Mouse (Mus musculus) lung, adult 2 months (tissue): ENCODE data around the gene Pla2g4e. TPM values are rescaled to one million over a fixed set of nuclear protein-coding genes. Genes with fewer than 3 reads are reported as not detected.

Experiments
- DNase-seq: peaks from one replicate; pipeline ENCODE4 v3.0.0; 2022
- H3K4me1 ChIP-seq: fragments of 200-500 bp; 2 replicates; pipeline ENCODE4 v1.6.1; 2011; ENCODE audit warnings: low read length; ENCODE audit not compliant: control insufficient read depth, insufficient read depth
- H3K4me3 ChIP-seq: fragments of 200-500 bp; replicated peaks from 2 replicates; pipeline ENCODE3; 2011; ENCODE audit warnings: low read depth, mild to moderate bottlenecking, control low read depth, low read length; ENCODE audit errors: extremely low read depth
- CTCF ChIP-seq: fragments of 200-500 bp; IDR thresholded peaks from 2 replicates; pipeline ENCODE4 v1.5.1; 2011; ENCODE audit warnings: mild to moderate bottlenecking, low read length, control low read depth; ENCODE audit not compliant: insufficient read depth
- POLR2A ChIP-seq: fragments of 200-500 bp; IDR thresholded peaks from 2 replicates; pipeline ENCODE4 v1.6.1; 2011; ENCODE audit warnings: low read depth, mild to moderate bottlenecking, control low read depth, low read length, borderline replicate concordance; ENCODE audit errors: extremely low read depth
- WGBS: fragments of 180-500 bp; shearing (Covaris S2); methylation state at CpG from one replicate; pipeline ENCODE4 v1.1.7; 2018; 5-methylcytosine and 5-hydroxymethylcytosine counted together
- polyA plus RNA-seq: library from polyadenylated mRNA; depleted of rRNA; stranded (reverse); fragments of >200 nt; gene quantifications from 2 replicates; pipeline ENCODE4 v1.2.3, GENCODE M21; 2012

Pla2g4e gene
- polyA plus RNA-seq, 1 experiment: 6.3 TPM

GRCm38 (mm10) chr2:120276951-120277350 is 31.8 kb upstream of the Pla2g4e start:
- 81% methylated on average over 4 of the region's 4 CpGs for WGBS
- no peak for DNase-seq
- TF ChIP-seq CTCF (no peak), POLR2A (no peak)
- Histone ChIP-seq H3K4me1 (no peaks in the 10 kb centered on the region), H3K4me3 (no peak overlapping the region)

GRCm38 (mm10) chr2:120268635-120269034 is 23.5 kb upstream of the Pla2g4e start:
- 4% methylated on average over 9 of the region's 9 CpGs for WGBS
- Histone ChIP-seq H3K4me1 (no peaks in the 10 kb centered on the region), H3K4me3 (no peak overlapping the region)
- no peak for DNase-seq
- TF ChIP-seq POLR2A: no peak
- TF ChIP-seq CTCF: no peak

DNA sequence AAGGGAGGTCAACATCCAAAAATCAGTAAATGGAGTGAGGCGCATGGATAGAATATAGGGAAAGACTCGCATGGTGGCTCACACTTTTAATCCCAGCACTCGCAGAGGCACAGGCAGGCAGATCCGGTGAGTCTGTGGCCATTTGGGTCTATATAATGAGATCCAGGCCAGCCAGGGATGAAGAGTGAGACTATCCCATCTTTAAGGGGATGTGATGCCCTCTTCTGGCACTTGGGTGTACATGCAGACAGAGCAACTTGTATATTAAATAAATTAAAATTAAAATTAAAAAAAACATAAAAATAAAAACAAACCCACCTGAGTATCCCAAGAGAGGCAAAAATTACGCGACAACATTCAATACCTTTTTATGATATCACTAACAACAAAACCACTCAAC is 20.4 kb upstream of the Pla2g4e start:
- H3K4me1 ChIP-seq: no peaks in the 10 kb centered on the region
- WGBS: 76% methylated on average over 6 of the region's 6 CpGs
- no peak overlapping the region for H3K4me3 ChIP-seq
- no peak for TF ChIP-seq POLR2A
- DNase-seq: no peak

DNA sequence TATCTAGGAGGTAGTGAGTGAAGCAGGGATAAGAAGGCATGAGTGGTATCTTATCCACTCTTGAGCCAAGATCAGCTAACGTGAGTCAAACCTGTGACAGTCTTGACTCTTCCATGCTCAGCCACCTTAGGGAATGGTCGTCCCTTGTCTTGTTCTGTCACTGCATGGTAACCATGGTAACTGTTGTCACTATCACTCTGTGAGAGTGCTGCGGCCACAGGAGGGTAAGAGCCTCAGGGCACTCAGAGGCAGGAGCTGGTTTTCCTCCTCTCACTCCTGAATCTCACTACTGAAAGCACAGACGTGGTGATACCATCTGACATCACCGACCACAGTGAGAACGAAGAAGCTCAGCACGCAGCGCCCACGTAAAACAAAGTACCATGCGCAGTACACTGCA is 19.7 kb upstream of the Pla2g4e start:
- Histone ChIP-seq H3K4me1 (no peaks in the 10 kb centered on the region), H3K4me3 (no peak overlapping the region)
- TF ChIP-seq POLR2A: no peak
- no peak for TF ChIP-seq CTCF
- WGBS: 66% methylated on average over 10 of the region's 10 CpGs
- no peak for DNase-seq

GRCm38 (mm10) chr2:120262876-120263275 is 17.7 kb upstream of the Pla2g4e start:
- 23% methylated on average over 1 of the region's 1 CpGs for WGBS
- TF ChIP-seq CTCF (no peak), POLR2A (no peak)

GRCm38 (mm10) chr2:120261346-120261745 is 16.2 kb upstream of the Pla2g4e start:
- H3K4me3 ChIP-seq: no peak overlapping the region
- no peak for DNase-seq
- H3K4me1 ChIP-seq: no peaks in the 10 kb centered on the region
- no peak for TF ChIP-seq CTCF
- TF ChIP-seq POLR2A: no peak
- WGBS: 67% methylated on average over 3 of the region's 3 CpGs

More at GRCm38 (mm10) chr2:120262876-120263275, 17.7 kb upstream of the Pla2g4e start:
- no peaks in the 10 kb centered on the region for H3K4me1 ChIP-seq
- no peak overlapping the region for H3K4me3 ChIP-seq
- DNase-seq: no peak

DNA sequence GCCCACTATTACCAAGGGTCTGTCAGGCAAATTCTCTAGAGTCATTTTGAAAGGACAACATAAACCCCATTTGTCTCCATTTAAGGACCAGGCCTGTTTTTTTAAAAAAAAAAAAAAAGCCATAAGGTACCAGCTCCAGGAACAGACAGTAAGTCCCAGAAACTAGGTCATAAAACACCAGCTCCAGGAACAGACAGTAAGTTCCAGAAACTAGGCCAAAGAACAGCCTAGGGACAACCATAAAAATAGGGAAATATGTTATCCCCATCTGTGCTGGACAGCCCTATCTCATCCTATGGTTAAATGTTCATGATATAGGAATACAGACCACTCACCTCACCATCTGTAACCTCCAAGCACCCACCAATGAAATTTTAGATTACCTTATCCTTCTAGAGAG is 11.1 kb upstream of the Pla2g4e start:
- no peak overlapping the region for H3K4me3 ChIP-seq
- DNase-seq: no peak
- TF ChIP-seq CTCF: no peak
- no peak for TF ChIP-seq POLR2A
- H3K4me1 ChIP-seq: no peaks in the 10 kb centered on the region

- WGBS: 76% methylated on average over 6 of the region's 6 CpGs
- TF ChIP-seq POLR2A (no peak), CTCF (no peak)
- no peak overlapping the region for H3K4me3 ChIP-seq
- no peaks in the 10 kb centered on the region for H3K4me1 ChIP-seq
- DNase-seq: no peak
Measured at GRCm38 (mm10) chr2:120252644-120253043, 7.5 kb upstream of the Pla2g4e start.

- no peak for DNase-seq
- TF ChIP-seq POLR2A (no peak), CTCF (no peak)
- 20% methylated on average over 9 of the region's 9 CpGs for WGBS
- Histone ChIP-seq H3K4me3 (no peak overlapping the region), H3K4me1 (no peaks in the 10 kb centered on the region)
Measured at GRCm38 (mm10) chr2:120245421-120246016, 384 bp upstream of the Pla2g4e start.

DNA sequence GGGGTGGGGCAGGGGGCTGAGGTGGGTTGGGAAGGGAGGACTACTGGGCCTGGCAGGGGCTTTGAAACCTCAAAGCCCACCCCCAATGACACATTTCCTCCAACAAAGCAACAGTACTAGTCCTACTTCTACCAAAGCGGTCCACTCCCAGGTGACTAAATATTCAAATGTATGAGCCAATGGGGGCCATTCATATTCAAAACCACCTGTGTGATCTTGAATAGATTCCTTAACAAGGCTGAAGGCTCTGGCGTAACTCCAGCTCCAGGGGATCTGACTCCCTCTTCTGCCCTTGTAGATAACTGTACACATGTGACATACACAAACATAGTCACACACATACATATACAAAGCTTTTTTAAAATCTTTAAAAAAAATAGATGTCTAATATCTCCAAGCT is 1.1 kb downstream of the Pla2g4e start:
- TF ChIP-seq POLR2A (no peak), CTCF (no peak)
- Histone ChIP-seq H3K4me3 (no peak overlapping the region), H3K4me1 (no peaks in the 10 kb centered on the region)
- DNase-seq: no peak
- 89% methylated on average over 2 of the region's 2 CpGs for WGBS
